Mouse (Mus musculus) CH12.LX (cell line): Measurements from ENCODE around the gene Rasgef1a. TPM values are rescaled to one million over a fixed set of nuclear protein-coding genes. Genes with fewer than 3 reads are reported as not detected.

Experiments
- DNase-seq: peaks from one replicate; pipeline ENCODE4 v3.0.0-alpha.2; 2013; ENCODE audit errors: extremely low read depth
- H3K27ac ChIP-seq: 2 replicates; pipeline ENCODE4 v1.5.1; 2012; ENCODE audit warnings: low read depth, mild to moderate bottlenecking, control low read depth, moderate library complexity; ENCODE audit not compliant: insufficient read depth
- H3K27me3 ChIP-seq: replicated peaks from 2 replicates; pipeline ENCODE3; 2012; ENCODE audit warnings: inconsistent platforms
- H3K36me3 ChIP-seq, 2 experiments: replicated peaks in 1 of 2; 2 replicates each; pipeline versions ENCODE3 to v1.6.1; 2012; ENCODE audit warnings: inconsistent platforms in 1 of 2, low read length in 1 of 2, mild to moderate bottlenecking in 1 of 2, mixed read lengths in 1 of 2, moderate library complexity in 1 of 2; ENCODE audit not compliant: control insufficient read depth in 1 of 2, insufficient read depth in 1 of 2
- H3K4me1 ChIP-seq, 2 experiments: 2 replicates each; pipeline ENCODE4 v1.6.1; 2012; ENCODE audit warnings: inconsistent platforms in 1 of 2, moderate library complexity in 1 of 2; ENCODE audit not compliant: insufficient read depth in 2 of 2, control insufficient read depth in 1 of 2
- H3K4me2 ChIP-seq: 2 replicates; pipeline ENCODE4 v1.6.1; 2012; ENCODE audit warnings: low read depth, mild to moderate bottlenecking, control low read depth; ENCODE audit not compliant: poor library complexity, insufficient read depth, severe bottlenecking
- H3K4me3 ChIP-seq, 3 experiments: fragments of 150-350 bp in 1 of 3; sonication (generic) in 1 of 3; replicated peaks in 1 of 3; 2 replicates each; pipeline versions ENCODE3 to v1.5.1; 2011 to 2012; ENCODE audit warnings: low read depth in 2 of 3, low read length in 2 of 3, mild to moderate bottlenecking in 2 of 3, moderate library complexity in 2 of 3, control low read depth in 1 of 3, improper control_type of control experiment in 1 of 3, inconsistent platforms in 1 of 3, mixed read lengths in 1 of 3; ENCODE audit not compliant: poor library complexity in 1 of 3
- H3K79me2 ChIP-seq: replicated peaks from 2 replicates; pipeline ENCODE4 v1.6.1; 2012; ENCODE audit warnings: mild to moderate bottlenecking, moderate library complexity; ENCODE audit not compliant: control insufficient read depth, poor library complexity, insufficient read depth, severe bottlenecking; ENCODE audit errors: extremely low read depth
- H3K9ac ChIP-seq: 2 replicates; pipeline ENCODE4 v1.6.1; 2012; ENCODE audit warnings: low read depth, mild to moderate bottlenecking, control low read depth, moderate library complexity; ENCODE audit not compliant: insufficient read depth
- H3K9me3 ChIP-seq: replicated peaks from 2 replicates; pipeline ENCODE3; 2012; ENCODE audit warnings: low read length, inconsistent platforms, mixed read lengths
- CHD2 ChIP-seq: IDR thresholded peaks from 2 replicates; pipeline ENCODE4 v1.6.1; 2011; ENCODE audit warnings: low read length, improper control_type of control experiment
- CTCF ChIP-seq, 2 experiments: IDR thresholded peaks in 1 of 2; conservative IDR thresholded peaks in 1 of 2; 2 replicates each; pipeline ENCODE4 v1.5.1; 2011 to 2012; ENCODE audit warnings: low read depth in 2 of 2, low read length in 2 of 2, improper control_type of control experiment in 1 of 2, inconsistent platforms in 1 of 2, mild to moderate bottlenecking in 1 of 2, moderate library complexity in 1 of 2
- ELF1 ChIP-seq: IDR thresholded peaks from 2 replicates; pipeline ENCODE4 v1.6.1; 2014; ENCODE audit warnings: low read depth, mild to moderate bottlenecking, inconsistent platforms, low read length, improper control_type of control experiment
- EP300 ChIP-seq: IDR thresholded peaks from 2 replicates; pipeline ENCODE4 v1.6.1; 2011; ENCODE audit warnings: low read length, improper control_type of control experiment
- JUN ChIP-seq: IDR thresholded peaks from 2 replicates; pipeline ENCODE4 v1.6.1; 2011; ENCODE audit warnings: low read depth, mild to moderate bottlenecking, low read length, improper control_type of control experiment, moderate library complexity; ENCODE audit not compliant: insufficient read depth
- KAT2A ChIP-seq: IDR thresholded peaks from 2 replicates; pipeline ENCODE4 v1.6.1; 2012; ENCODE audit warnings: low read length, improper control_type of control experiment, inconsistent platforms; ENCODE audit not compliant: insufficient replicate concordance
- MEF2A ChIP-seq: IDR thresholded peaks from 2 replicates; pipeline ENCODE4 v1.6.1; 2014; ENCODE audit warnings: low read depth, mild to moderate bottlenecking, inconsistent platforms, low read length, improper control_type of control experiment, borderline replicate concordance
- MXI1 ChIP-seq: IDR thresholded peaks from 2 replicates; pipeline ENCODE4 v1.6.1; 2011; ENCODE audit warnings: mild to moderate bottlenecking, low read depth, low read length, improper control_type of control experiment
- MYC ChIP-seq: IDR thresholded peaks from 2 replicates; pipeline ENCODE4 v1.6.1; 2011; ENCODE audit warnings: low read depth, mild to moderate bottlenecking, improper control_type of control experiment, low read length
- NRF1 ChIP-seq: IDR thresholded peaks from 2 replicates; pipeline ENCODE4 v1.6.1; 2014; ENCODE audit warnings: low read depth, mild to moderate bottlenecking, inconsistent platforms, low read length, improper control_type of control experiment, moderate library complexity
- POLR2AphosphoS2 ChIP-seq: IDR thresholded peaks from 2 replicates; pipeline ENCODE4 v1.6.1; 2011; ENCODE audit warnings: low read depth, low read length, improper control_type of control experiment
- RCOR1 ChIP-seq: conservative IDR thresholded peaks from 2 replicates; pipeline ENCODE4 v1.6.1; 2012; ENCODE audit warnings: low read depth, mild to moderate bottlenecking, inconsistent platforms, low read length, improper control_type of control experiment
- SIN3A ChIP-seq: IDR thresholded peaks from 2 replicates; pipeline ENCODE4 v1.6.1; 2012; ENCODE audit warnings: low read length, improper control_type of control experiment, inconsistent platforms
- SMC3 ChIP-seq: IDR thresholded peaks from 2 replicates; pipeline ENCODE4 v1.6.1; 2011; ENCODE audit warnings: low read depth, low read length, improper control_type of control experiment
- TBP ChIP-seq: conservative IDR thresholded peaks from 2 replicates; pipeline ENCODE4 v1.6.1; 2011; ENCODE audit warnings: low read depth, low read length, improper control_type of control experiment
- UBTF ChIP-seq: IDR thresholded peaks from 2 replicates; pipeline ENCODE4 v1.6.1; 2012; ENCODE audit warnings: low read depth, mild to moderate bottlenecking, inconsistent platforms, low read length, improper control_type of control experiment, moderate library complexity
- USF1 ChIP-seq: IDR thresholded peaks from 2 replicates; pipeline ENCODE4 v1.6.1; 2014; ENCODE audit warnings: low read depth, mild to moderate bottlenecking, inconsistent platforms, low read length, improper control_type of control experiment
- ZC3H11A ChIP-seq: IDR thresholded peaks from 2 replicates; pipeline ENCODE4 v1.6.1; 2012; ENCODE audit warnings: low read depth, mild to moderate bottlenecking, inconsistent platforms, low read length, improper control_type of control experiment
- ZKSCAN1 ChIP-seq: IDR thresholded peaks from 2 replicates; pipeline ENCODE4 v1.6.1; 2012; ENCODE audit warnings: low read depth, inconsistent platforms, low read length, improper control_type of control experiment, borderline replicate concordance
- ZMIZ1 ChIP-seq: IDR thresholded peaks from 2 replicates; pipeline ENCODE4 v1.6.1; 2012; ENCODE audit warnings: low read depth, mild to moderate bottlenecking, inconsistent platforms, low read length, improper control_type of control experiment
- dilution Hi-C: fragments of 300-500 bp; cut with MboI; formaldehyde crosslinking; loops from 2 replicates; pipeline ENCODE4 v1.14.3; 2020; ENCODE audit warnings: low sequenced_read_pairs; ENCODE audit not compliant: extremely low pct_unique_long_range_greater_than_20kb, extremely low pct_ligation_motif_present
- in situ Hi-C: fragments of 300-500 bp; cut with MboI; formaldehyde crosslinking; loops from 3 replicates; pipeline ENCODE4 v1.14.3; 2019; ENCODE audit warnings: low sequenced_read_pairs, low pct_ligation_motif_present, low pct_unique_long_range_greater_than_20kb, mixed read lengths
- polyA plus RNA-seq: library from polyadenylated mRNA; unstranded; fragments of >175 nt; gene quantifications from 2 replicates; pipeline ENCODE4 v1.2.1, GENCODE M21; 2012; ENCODE audit warnings: low read depth; ENCODE audit not compliant: insufficient read length
- total RNA-seq, 2 experiments: library from RNA; depleted of rRNA; stranded (reverse); fragments of 300-350 nt in 1 of 2; fragments of >200 nt in 1 of 2; gene quantifications; 2 replicates each; pipeline ENCODE4 v1.2.3; 2012 to 2014

Rasgef1a gene
- total and polyA plus RNA-seq, 3 experiments: 0.13 TPM; not detected in 2

DNA sequence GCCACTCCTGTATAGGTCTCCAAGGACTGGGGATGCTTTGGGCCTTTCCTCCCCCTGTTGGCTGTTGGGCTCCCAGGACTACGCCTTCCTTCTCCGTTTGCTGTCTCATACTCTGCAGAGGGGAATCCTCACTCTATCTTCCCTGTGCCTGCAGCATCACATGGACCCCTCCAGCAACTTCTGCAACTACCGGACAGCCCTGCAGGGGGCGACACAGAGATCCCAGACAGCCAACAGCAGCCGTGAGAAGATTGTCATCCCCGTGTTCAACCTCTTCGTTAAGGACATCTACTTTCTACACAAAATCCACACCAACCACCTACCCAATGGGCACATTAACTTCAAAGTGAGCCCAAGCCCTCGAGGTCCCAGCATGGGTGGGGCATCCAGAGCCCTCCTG lies 76.7 kb downstream of the Rasgef1a start:
- H3K4me3 ChIP-seq: no peak overlapping the region
- TF ChIP-seq SIN3A (no peak), MYC (no peak), UBTF (no peak), MXI1 (no peak), CTCF (conservative IDR thresholded peaks at IDR 0.05 in 1 of 2, IDR thresholded peaks at IDR 0.05 in 1 of 2; ENCODE audit: low read depth in 2 of 2, low read length in 2 of 2) (peak; percentile 30 to 57; a peak in 3 of 4 replicates), ZC3H11A (no peak), TBP (no peak), SMC3 (peak; percentile 25), CHD2 (no peak)
- TF ChIP-seq, all 38 proteins: peak for 2
- dilution Hi-C loops (no loop called here), in situ Hi-C loops (no loop called here)
- Histone ChIP-seq H3K79me2 (no peaks in the 10 kb centered on the region), H3K36me3 (no peaks in the 10 kb centered on the region), H3K27ac (no peak overlapping the region), H3K4me2 (no peak overlapping the region), H3K4me1 (no peaks in the 10 kb centered on the region), H3K9me3 (no peaks in the 10 kb centered on the region), H3K27me3 (peaks cover 80% of the 10 kb centered on the region), H3K9ac (no peak overlapping the region)
- DNase-seq: peak; percentile 38

DNA sequence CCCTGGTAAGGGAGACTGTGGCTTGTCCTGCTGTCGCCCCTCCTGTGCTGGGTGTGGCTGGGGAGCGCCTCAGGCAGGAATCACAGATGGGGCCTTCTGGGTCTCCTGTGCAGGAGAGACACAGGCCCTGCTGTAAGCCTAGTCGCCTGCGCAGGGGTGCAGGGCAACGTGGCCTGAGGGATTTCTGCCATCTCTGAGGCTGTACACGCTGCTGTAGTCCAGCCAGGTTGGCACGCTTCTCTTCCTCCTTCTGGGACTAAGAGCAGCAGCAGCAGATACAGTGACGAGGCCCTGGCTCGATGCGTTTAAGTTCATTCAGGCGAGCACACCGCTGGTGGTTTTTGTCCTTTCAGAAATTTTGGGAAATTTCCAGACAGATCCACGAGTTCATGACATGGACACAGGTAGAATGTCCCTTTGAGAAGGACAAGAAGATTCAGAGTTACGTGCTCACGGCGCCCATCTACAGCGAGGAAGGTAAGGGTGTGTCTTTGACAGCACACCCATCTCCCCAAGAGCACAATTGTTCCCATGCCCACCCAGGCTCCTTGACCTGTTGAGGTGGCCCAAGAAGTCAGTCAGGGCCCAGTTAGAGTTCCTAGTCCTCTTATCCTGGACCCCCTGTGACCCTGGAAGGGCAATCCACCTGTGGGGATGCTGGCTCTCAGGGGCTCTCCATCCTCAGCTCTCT lies 77.7 kb downstream of the Rasgef1a start:
- Histone ChIP-seq H3K4me1 (no peaks in the 10 kb centered on the region), H3K9ac (no peak overlapping the region), H3K36me3 (no peaks in the 10 kb centered on the region), H3K9me3 (no peaks in the 10 kb centered on the region), H3K27ac (no peak overlapping the region)
- in situ Hi-C loops: no loop called here
- dilution Hi-C loops: no loop called here
- TF ChIP-seq ZKSCAN1: no peak
- TF ChIP-seq ELF1: no peak
- no peak for TF ChIP-seq ZC3H11A
- TF ChIP-seq CTCF (conservative IDR thresholded peaks at IDR 0.05 in 1 of 2, IDR thresholded peaks at IDR 0.05 in 1 of 2; ENCODE audit: low read depth in 2 of 2, low read length in 2 of 2): no peak
- TF ChIP-seq EP300: no peak
- TF ChIP-seq USF1: no peak
- no peak for TF ChIP-seq JUN
- TF ChIP-seq POLR2AphosphoS2: no peak
- no peak for TF ChIP-seq RCOR1
- no peak for TF ChIP-seq TBP
- TF ChIP-seq KAT2A: no peak
- no peak for TF ChIP-seq MXI1
- no peak for TF ChIP-seq MEF2A
- TF ChIP-seq ZMIZ1: no peak
- no peak for TF ChIP-seq NRF1
- TF ChIP-seq, all 38 proteins: peak for 0
- H3K27me3 ChIP-seq: peaks cover 81% of the 10 kb centered on the region
- DNase-seq: no peak
- H3K4me3 ChIP-seq: no peak overlapping the region
- H3K4me2 ChIP-seq: no peak overlapping the region
- no peaks in the 10 kb centered on the region for H3K79me2 ChIP-seq
